Mouse (Mus musculus) hindbrain, postnatal 0 days (tissue): Measurements from ENCODE around the gene Glra3. TPM values are rescaled to one million over a fixed set of nuclear protein-coding genes. Genes with fewer than 3 reads are reported as not detected.
A peak's percentile ranks its signal among the peaks of the same experiment; 100 is the strongest.

ENCODE experiments used
- ATAC-seq: fragments of 200-750 bp; cut with Nextera tagmentation; 2 replicates; pipeline ENCODE4 v1.8.0; 2017; ENCODE audit warnings: mild to moderate bottlenecking, moderate TSS enrichment, moderate library complexity
- DNase-seq: peaks from one replicate; pipeline ENCODE4 v3.0.0-alpha.2; 2015; ENCODE audit warnings: low spot score
- H3K27ac ChIP-seq: fragments of 300-500 bp; sonication (generic); 2 replicates; pipeline ENCODE4 v1.5.1; 2014; ENCODE audit warnings: mild to moderate bottlenecking
- H3K27me3 ChIP-seq: fragments of 300-500 bp; sonication (generic); 2 replicates; pipeline ENCODE4 v1.6.1; 2014; ENCODE audit warnings: low read length, mixed read lengths; ENCODE audit not compliant: insufficient read depth
- H3K36me3 ChIP-seq: fragments of 300-500 bp; sonication (generic); 2 replicates; pipeline ENCODE4 v1.6.1; 2014; ENCODE audit warnings: low read length, mixed read lengths; ENCODE audit not compliant: insufficient read depth
- H3K4me1 ChIP-seq: fragments of 300-500 bp; sonication (generic); 2 replicates; pipeline ENCODE4 v1.6.1; 2014; ENCODE audit warnings: antibody characterized with exemption, low read length, mixed read lengths; ENCODE audit not compliant: insufficient read depth
- H3K4me2 ChIP-seq: fragments of 300-500 bp; sonication (generic); 2 replicates; pipeline ENCODE4 v1.6.1; 2014; ENCODE audit warnings: low read depth, mild to moderate bottlenecking, low read length, moderate library complexity, mixed read lengths
- H3K4me3 ChIP-seq: fragments of 300-500 bp; sonication (generic); 2 replicates; pipeline ENCODE4 v1.5.1; 2014; ENCODE audit warnings: low read length
- H3K9ac ChIP-seq: fragments of 300-500 bp; sonication (generic); replicated peaks from 2 replicates; pipeline ENCODE4 v1.6.1; 2014; ENCODE audit warnings: mild to moderate bottlenecking, low read length, moderate library complexity, mixed read lengths
- H3K9me3 ChIP-seq: fragments of 300-500 bp; sonication (generic); 2 replicates; pipeline ENCODE4 v1.6.1; 2016; ENCODE audit warnings: low read length, mixed read lengths
- CTCF ChIP-seq: IDR thresholded peaks from 2 replicates; pipeline ENCODE4 v1.5.1; 2016; ENCODE audit warnings: antibody characterized with exemption, control low read depth, low read depth
- WGBS: fragments of 180-500 bp; shearing (Covaris S2); extraction: QIAGEN DNeasy Blood & Tissue Kit; methylation state at CpG from one replicate; pipeline ENCODE4 v1.1.7; 2014; 5-methylcytosine and 5-hydroxymethylcytosine counted together
- polyA plus RNA-seq: library from polyadenylated mRNA; unstranded; fragments of >200 nt; fragmentation: Nextera tagmentation; extraction: Ambion mirVana; gene quantifications from 2 replicates; pipeline ENCODE4 v1.2.1, GENCODE M21; 2015
- total RNA-seq: library from RNA; depleted of rRNA; stranded (reverse); fragments of >200 nt; gene quantifications from 2 replicates; pipeline ENCODE4 v1.2.3, GENCODE M21; 2014; rRNA removed

Gene Glra3
- total RNA-seq, result 6.2 and 6.5 TPM in 2 replicates
- polyA plus RNA-seq, result 1.8 and 2.2 TPM in 2 replicates

- Histone ChIP-seq H3K36me3 (no peaks in the 10 kb centered on the region), H3K27ac (peak within 1 kb of the TSS; percentile 32; the same call in 1 of the 2 replicates), H3K4me1 (0 out of 2 replicates have a peak, but pooled peaks cover 5% of the 10 kb centered on the region), H3K9ac (peak within 1 kb of the TSS; percentile 43), H3K27me3 (no peaks in the 10 kb centered on the region), H3K9me3 (no peaks in the 10 kb centered on the region), H3K4me2 (peak within 1 kb of the TSS; percentile 66), H3K4me3 (peak within 1 kb of the TSS; percentile 44)
- ATAC-seq (peak; percentile 98), DNase-seq (peak; percentile 82)
- 8% methylated on average over 11 of the region's 11 CpGs for WGBS
- TF ChIP-seq CTCF, result no peak
Measured at GRCm38 (mm10) chr8:55939870-55940525, at the start of gene Glra3. Gene Glra3, plus strand, starts transcription at chr8:55940460.

- no peak within 1 kb of the TSS for H3K27ac ChIP-seq
- WGBS, result 88% methylated on average over 1 of the region's 1 CpGs
- H3K4me2 ChIP-seq, result no peak within 1 kb of the TSS
- no peaks in the 10 kb centered on the region for H3K4me1 ChIP-seq
- no peaks in the 10 kb centered on the region for H3K27me3 ChIP-seq
- no peak within 1 kb of the TSS for H3K9ac ChIP-seq
- H3K36me3 ChIP-seq, result no peaks in the 10 kb centered on the region
- H3K9me3 ChIP-seq, result no peaks in the 10 kb centered on the region
- ATAC-seq (no peak), DNase-seq (no peak)
- TF ChIP-seq CTCF, result no peak
- H3K4me3 ChIP-seq, result no peak within 1 kb of the TSS
Measured at GRCm38 (mm10) chr8:55906848-55907247, 33.4 kb upstream of the Glra3 start, which contains the start of gene Adam29. Gene Adam29, minus strand, starts transcription at chr8:55906948.

- peak overlapping the region; percentile 32; the same call in 1 of the 2 replicates for H3K27ac ChIP-seq
- 0 out of 2 replicates have a peak, but pooled peaks cover 5% of the 10 kb centered on the region for H3K4me1 ChIP-seq
- H3K4me3 ChIP-seq, result peak overlapping the region; percentile 44
- H3K9me3 ChIP-seq, result no peaks in the 10 kb centered on the region
- peak; percentile 91 for ATAC-seq
- DNase-seq, result peak; percentile 72
- H3K27me3 ChIP-seq, result no peaks in the 10 kb centered on the region
- H3K36me3 ChIP-seq, result no peaks in the 10 kb centered on the region
- H3K9ac ChIP-seq, result peak overlapping the region; percentile 43
- WGBS, result 1% methylated on average over 8 of the region's 8 CpGs
- H3K4me2 ChIP-seq, result peak overlapping the region; percentile 66
- TF ChIP-seq CTCF, result no peak
Measured at GRCm38 (mm10) chr8:55940526-55940880, 243 bp downstream of the Glra3 start.

- no peaks in the 10 kb centered on the region for H3K27me3 ChIP-seq
- H3K36me3 ChIP-seq, result no peaks in the 10 kb centered on the region
- ATAC-seq (no peak), DNase-seq (no peak)
- 56% methylated on average over 3 of the region's 3 CpGs for WGBS
- H3K9ac ChIP-seq, result no peak overlapping the region
- no peak overlapping the region for H3K4me3 ChIP-seq
- no peaks in the 10 kb centered on the region for H3K4me1 ChIP-seq
- H3K4me2 ChIP-seq, result no peak overlapping the region
- H3K9me3 ChIP-seq, result no peaks in the 10 kb centered on the region
- no peak overlapping the region for H3K27ac ChIP-seq
- TF ChIP-seq CTCF, result no peak
Measured at GRCm38 (mm10) chr8:55964759-55965320, 24.6 kb downstream of the Glra3 start.

GRCm38 (mm10) chr8:55997859-55998258 is 57.6 kb downstream of the Glra3 start:
- DNase-seq (peak; percentile 1), ATAC-seq (no peak)
- Histone ChIP-seq H3K9me3 (no peaks in the 10 kb centered on the region), H3K27ac (no peak overlapping the region), H3K9ac (no peak overlapping the region), H3K4me1 (no peaks in the 10 kb centered on the region), H3K27me3 (no peaks in the 10 kb centered on the region), H3K4me3 (no peak overlapping the region), H3K36me3 (no peaks in the 10 kb centered on the region), H3K4me2 (no peak overlapping the region)
- TF ChIP-seq CTCF, result no peak
- 55% methylated on average over 3 of the region's 3 CpGs for WGBS

GRCm38 (mm10) chr8:56054324-56054723 is 114.1 kb downstream of the Glra3 start:
- no peaks in the 10 kb centered on the region for H3K36me3 ChIP-seq
- no peak overlapping the region for H3K4me3 ChIP-seq
- ATAC-seq (no peak), DNase-seq (no peak)
- H3K9me3 ChIP-seq, result no peaks in the 10 kb centered on the region
- no peaks in the 10 kb centered on the region for H3K4me1 ChIP-seq
- no peak overlapping the region for H3K27ac ChIP-seq
- no peak overlapping the region for H3K4me2 ChIP-seq
- H3K27me3 ChIP-seq, result no peaks in the 10 kb centered on the region
- TF ChIP-seq CTCF, result no peak
- H3K9ac ChIP-seq, result no peak overlapping the region
- 82% methylated on average over 2 of the region's 2 CpGs for WGBS

GRCm38 (mm10) chr8:56063081-56063480 is 122.8 kb downstream of the Glra3 start:
- Histone ChIP-seq H3K9me3 (no peaks in the 10 kb centered on the region), H3K36me3 (no peaks in the 10 kb centered on the region), H3K4me1 (no peaks in the 10 kb centered on the region), H3K27me3 (no peaks in the 10 kb centered on the region), H3K4me3 (no peak overlapping the region), H3K4me2 (no peak overlapping the region), H3K27ac (no peak overlapping the region), H3K9ac (no peak overlapping the region)
- 21% methylated on average over 3 of the region's 3 CpGs for WGBS
- peak; percentile 66 for TF ChIP-seq CTCF
- DNase-seq, result peak; percentile 29
- ATAC-seq, result no peak
